Mouse (Mus musculus) liver, adult 2 months (tissue): ENCODE data around the gene Fry.

Source experiments
- CTCF ChIP-seq: fragments of 200-500 bp; IDR thresholded peaks from 2 replicates; pipeline ENCODE4 v1.5.1; 2011; ENCODE audit warnings: low read depth, low read length, control low read depth
- POLR2A ChIP-seq: fragments of 200-500 bp; IDR thresholded peaks from 2 replicates; pipeline ENCODE4 v1.6.1; 2011; ENCODE audit warnings: low read length, control low read depth; ENCODE audit not compliant: insufficient read depth; ENCODE audit errors: extremely low read depth

- no peak for TF ChIP-seq CTCF
- no peak for TF ChIP-seq POLR2A
These were observed 176.7 kb downstream of the Fry start for GRCm38 (mm10) chr5:150295096-150295495.
